Mouse (Mus musculus): ENCODE measurements around the gene Acox2. TPM values are rescaled to one million over a fixed set of nuclear protein-coding genes. Genes with fewer than 3 reads are reported as not detected.

The Acox2 gene
- polyA plus RNA-seq (2015; fragmentation: Nextera tagmentation; extraction: Ambion mirVana), result 0.17 and 0.35 TPM in 2 replicates

GRCm38 (mm10) chr14:8259166-8259565, at the start of gene Acox2:
Gene Acox2 (minus strand): TSS chr14:8259353.

GRCm38 (mm10) chr14:8213803-8214224, 45.3 kb downstream of the Acox2 start, which contains the start of gene Kctd6:
Gene Kctd6 (plus strand): TSS chr14:8214140.

Other genes starting within 250 kb of the Acox2 start
- gene Rpp14, start 179.0 kb downstream of the Acox2 start, polyA plus RNA-seq (2015; fragmentation: Nextera tagmentation; extraction: Ambion mirVana), result 40.9 and 41.8 TPM in 2 replicates
- 57.0 and 62.8 TPM in 2 replicates for gene Pxk, start 161.1 kb downstream of the Acox2 start, polyA plus RNA-seq (2015; fragmentation: Nextera tagmentation; extraction: Ambion mirVana)
- gene Pdhb, start 86.3 kb downstream of the Acox2 start, polyA plus RNA-seq (2015; fragmentation: Nextera tagmentation; extraction: Ambion mirVana), result 308 and 312 TPM in 2 replicates
- gene Kctd6, start 45.2 kb downstream of the Acox2 start, polyA plus RNA-seq (2015; fragmentation: Nextera tagmentation; extraction: Ambion mirVana), result 35.2 and 40.8 TPM in 2 replicates
- 3.0 TPM in 2 replicates for gene Fam107a, start 58.7 kb upstream of the Acox2 start, polyA plus RNA-seq (2015; fragmentation: Nextera tagmentation; extraction: Ambion mirVana)
- gene Oit1, start 119.4 kb upstream of the Acox2 start, polyA plus RNA-seq (2015; fragmentation: Nextera tagmentation; extraction: Ambion mirVana), result not detected in 2 replicates

Data from neural tube, postnatal 0 days (tissue).